Mouse (Mus musculus) megakaryocyte, embryonic 14.5 days (primary cell): Measurements from ENCODE around the gene Xcr1.

Experiments used
- FLI1 ChIP-seq: IDR thresholded peaks from 2 replicates; pipeline ENCODE4 v1.6.1; 2012; ENCODE audit warnings: low read length, inconsistent platforms, mixed read lengths
- GATA1 ChIP-seq: IDR thresholded peaks from 3 replicates; pipeline ENCODE4 v1.6.1; 2012; ENCODE audit warnings: mixed read lengths, low read length, inconsistent platforms, borderline replicate concordance

- TF ChIP-seq GATA1 (no peak), FLI1 (no peak)
Observed at GRCm38 (mm10) chr9:123862895-123863616, 1.2 kb upstream of the Xcr1 start.
